Mouse (Mus musculus) bone marrow, adult 2 months (tissue): ENCODE measurements at regions not wholly inside any gene's neighbourhood (a gene's known extent, or its start where the extent isn't known, plus 50 kb on each side); places are given as distances from the start of the nearest gene placed in this dataset.

Experiments
- CTCF ChIP-seq: fragments of 200-500 bp; IDR thresholded peaks from 2 replicates; pipeline ENCODE4 v1.5.1; 2011; ENCODE audit warnings: low read length, control low read depth; ENCODE audit not compliant: control insufficient read depth, insufficient read depth
- POLR2A ChIP-seq: fragments of 200-500 bp; IDR thresholded peaks from 2 replicates; pipeline ENCODE4 v1.6.1; 2011; ENCODE audit warnings: low read depth, mild to moderate bottlenecking, control low read depth, low read length, borderline replicate concordance; ENCODE audit not compliant: control insufficient read depth

- no peak for TF ChIP-seq POLR2A
- no peak for TF ChIP-seq CTCF
Observed at GRCm38 (mm10) chr16:9358651-9359050, 528.8 kb downstream of the 1810013L24Rik start.
